Comparison of ENCODE assay signal across 9 mouse cellular contexts in genomic region chr7:141213605-141214235, GRCm38 (mm10). TPM values are rescaled to one million over a fixed set of nuclear protein-coding genes. Genes with fewer than 3 reads are reported as not detected.
DNase-seq lines count a peak whose midpoint lies in the region; ATAC-seq lines count a peak whose summit lies in the region.
"Had no signal": no experiment of that assay in that cellular context is flagged by ENCODE, and none has a peak within 500 bp of the region (broad histone marks: within the 10 kb centered on the region; RNA-seq: fewer than 3 reads in every experiment).

Lmntd2 (minus strand) TSS chr7:141214080.

- peaks cover 75% of the 10 kb centered on the region for H3K4me1 ChIP-seq in liver, embryonic 16.5 days (ENCODE audit: control insufficient read depth, low read depth, low read length)

- H3K36me3 ChIP-seq in liver, embryonic 16.5 days (ENCODE audit: control insufficient read depth, insufficient read depth): peaks cover 2% of the 10 kb centered on the region; the same call in 1 of the 2 replicates

- no peak for ATAC-seq in liver, embryonic 16.5 days (ENCODE audit: low read depth)

- peak within 1 kb of the TSS; percentile 100 for H3K4me2 ChIP-seq in liver, embryonic 16.5 days (ENCODE audit: low read depth, low read length)

- H3K9ac ChIP-seq in liver, embryonic 16.5 days (ENCODE audit: low read depth, low read length): peak within 1 kb of the TSS; percentile 67

- peak; percentile 15 for DNase-seq in cerebellum, adult 9-10 months
- no peak for DNase-seq in cerebellum, postnatal 4 days (ENCODE audit: low spot score in 2 of 2)
- no peak for DNase-seq in urinary bladder, adult 2 months (ENCODE audit: low spot score)
- DNase-seq in urinary bladder, postnatal 14 days (ENCODE audit: low spot score): no peak
- no peak for DNase-seq in embryo, embryonic 9.5 days (ENCODE audit: extremely low spot score)
- no peak for DNase-seq in cerebellum, postnatal 14 days
- DNase-seq in cerebellum, adult 9-11 months: no peak
- DNase-seq: lung, postnatal 10 days had no signal

- H3K27ac ChIP-seq in liver, embryonic 16.5 days (ENCODE audit: low read length): peak within 1 kb of the TSS; percentile 94

- no peaks in the 10 kb centered on the region for H3K27me3 ChIP-seq in liver, embryonic 16.5 days (ENCODE audit: control insufficient read depth, insufficient read depth, low read depth, low read length)

- 83% methylated on average over 11 of the region's 11 CpGs for WGBS in liver, embryonic 16.5 days (ENCODE audit: insufficient replicate concordance)

- no peaks in the 10 kb centered on the region for H3K9me3 ChIP-seq in liver, embryonic 16.5 days (replicated peaks; ENCODE audit: control insufficient read depth, low read length)

- peak within 1 kb of the TSS; percentile 80 for H3K4me3 ChIP-seq in liver, embryonic 16.5 days (ENCODE audit: low read depth, low read length)

RNA-seq across cellular contexts. Expression of gene Lmntd2, which starts in this region (rescaled TPM):
- 8.4 and 11.6 TPM in 2 replicates for polyA plus RNA-seq in urinary bladder, adult 2 months (2012; rRNA removed)
- 0.80 and 0.84 TPM in 2 replicates for polyA plus RNA-seq in liver, embryonic 16.5 days (2015; fragmentation: Nextera tagmentation; extraction: Ambion mirVana)
